Mouse (Mus musculus) neural tube, embryonic 10.5 days (tissue): ENCODE results near the gene Gm20906.
"Not testable (repeated sequence)": the region's sequence is repeated elsewhere in the genome, so short reads cannot be mapped to it uniquely, and the experiment has no call there.

Experiments used
- DNase-seq: peaks from one replicate; pipeline ENCODE4 v3.0.0-alpha.2; 2017; ENCODE audit warnings: low spot score; ENCODE audit errors: extremely low spot score

The Gm20906 gene

GRCm38 (mm10) chrY:87550666-87551065 is at the start of gene Gm20906:
Gm20906 (plus strand) TSS chrY:87550966.
- DNase-seq, result not testable (repeated sequence)
